Mouse (Mus musculus) C2C12 (cell line): ENCODE data around the gene Sez6l2.

Experiments
- CTCF ChIP-seq: IDR thresholded peaks from one replicate; pipeline ENCODE4 v1.5.1; 2011; ENCODE audit not compliant: control insufficient read depth, insufficient read depth, insufficient read length
- MAX ChIP-seq: IDR thresholded peaks from one replicate; pipeline ENCODE4 v1.6.1; 2011; ENCODE audit warnings: mild to moderate bottlenecking, control low read depth

GRCm38 (mm10) chr7:126905590-126905989 is 44.8 kb upstream of the Sez6l2 start:
- TF ChIP-seq CTCF (no peak), MAX (no peak)
